Mouse (Mus musculus) lung, adult 10 weeks (tissue): ENCODE results near the gene Pgpep1l. TPM values are rescaled to one million over a fixed set of nuclear protein-coding genes. Genes with fewer than 3 reads are reported as not detected.

Experiments used
- polyA plus RNA-seq: library from polyadenylated mRNA; stranded (reverse); fragments of 350-450 nt; fragmentation: Illumina TruSeq; extraction: RNeasy Lipid Tissue Mini Kit (QIAGEN cat#74804); gene quantifications from one replicate; pipeline ENCODE4 v1.2.3, GENCODE M21; 2014; ENCODE audit warnings: low read depth, low replicate concordance; ENCODE audit not compliant: insufficient read depth

Pgpep1l gene
- polyA plus RNA-seq: 1.3 TPM

DNA sequence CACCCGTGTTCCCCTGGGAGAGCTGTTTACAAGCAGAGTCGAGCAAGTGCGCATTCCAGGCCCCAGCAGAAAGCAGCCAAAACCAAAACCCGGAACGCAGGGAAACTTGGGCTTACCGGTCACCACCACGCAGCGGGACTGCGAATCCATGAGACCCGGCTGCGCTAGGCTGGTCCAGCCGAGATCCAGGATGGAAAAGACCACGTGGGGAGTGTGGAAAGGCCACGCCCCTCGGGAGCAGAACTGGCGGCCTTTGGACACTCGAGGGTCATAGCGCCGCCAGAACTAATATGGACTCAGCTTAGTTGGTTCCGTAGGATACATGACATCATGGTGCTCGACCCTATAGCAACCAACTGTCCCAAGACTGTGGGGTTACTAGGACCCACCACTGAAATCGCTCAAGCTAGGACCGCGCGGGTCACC, at the start of gene Pgpep1l:
Pgpep1l (minus strand) TSS at position 206 of the 426 bp plus-strand sequence.

DNA sequence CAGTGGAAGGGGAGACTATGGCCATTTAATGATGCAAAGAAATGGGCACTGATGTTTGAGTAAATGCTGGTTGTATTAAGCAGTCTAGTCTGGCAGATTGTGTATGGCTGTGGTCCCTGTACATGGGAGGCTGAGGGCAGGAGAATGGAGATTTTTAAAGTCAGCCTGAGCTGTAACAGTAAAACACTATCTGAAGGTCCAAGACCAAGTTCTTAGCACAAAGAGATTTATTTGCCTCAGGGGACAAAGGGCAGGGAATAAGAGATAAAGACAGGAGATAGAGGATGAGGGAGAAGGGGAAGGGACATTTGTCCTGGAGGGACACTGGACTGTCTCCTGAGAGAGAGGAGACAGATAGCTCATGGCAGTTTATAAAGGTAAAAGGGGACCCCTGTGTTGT, 9.5 kb upstream of the Pgpep1l start, which contains the start of gene Fam169b:
Fam169b (plus strand) TSS at position 325 of the 400 bp plus-strand sequence.

Other genes starting within 250 kb of the Pgpep1l start
- gene Fam169b, start 9.6 kb upstream of the Pgpep1l start, polyA plus RNA-seq: 2.5 TPM